Mouse (Mus musculus) c-Kit-positive CD71-positive TER-119-positive erythroid progenitor cells, embryonic 14.5 days (primary cell): ENCODE measurements around the gene Doc2g.
"Not testable (repeated sequence)": the region's sequence is repeated elsewhere in the genome, so short reads cannot be mapped to it uniquely, and the experiment has no call there.

Experiments
- DNase-seq: peaks from one replicate; pipeline ENCODE4 v3.0.0-alpha.2; 2013; ENCODE audit warnings: low spot score

Gene Doc2g

DNA sequence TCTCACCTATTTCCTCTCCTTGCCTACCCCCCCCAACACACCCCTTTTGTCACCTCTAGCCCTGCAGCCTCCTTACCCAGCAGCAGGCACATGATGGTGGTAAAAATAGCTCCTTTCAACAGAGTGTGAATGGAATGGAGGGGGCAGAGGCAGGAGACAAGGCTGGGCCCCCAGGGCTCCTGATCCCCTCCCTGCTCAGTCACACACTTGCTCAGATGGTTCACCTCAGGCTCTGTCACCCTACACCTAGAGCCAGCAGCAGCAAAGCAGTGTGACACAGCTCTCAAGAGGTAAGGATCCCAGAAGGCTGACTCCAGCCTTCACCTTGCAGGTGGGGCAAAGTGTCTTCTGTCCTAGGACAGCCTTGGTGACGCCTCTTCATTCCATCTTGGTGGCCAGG is at the start of gene Doc2g:
TSS of gene Doc2g (plus strand) at position 202 of the 400 bp plus-strand sequence.
- no peak for DNase-seq

DNA sequence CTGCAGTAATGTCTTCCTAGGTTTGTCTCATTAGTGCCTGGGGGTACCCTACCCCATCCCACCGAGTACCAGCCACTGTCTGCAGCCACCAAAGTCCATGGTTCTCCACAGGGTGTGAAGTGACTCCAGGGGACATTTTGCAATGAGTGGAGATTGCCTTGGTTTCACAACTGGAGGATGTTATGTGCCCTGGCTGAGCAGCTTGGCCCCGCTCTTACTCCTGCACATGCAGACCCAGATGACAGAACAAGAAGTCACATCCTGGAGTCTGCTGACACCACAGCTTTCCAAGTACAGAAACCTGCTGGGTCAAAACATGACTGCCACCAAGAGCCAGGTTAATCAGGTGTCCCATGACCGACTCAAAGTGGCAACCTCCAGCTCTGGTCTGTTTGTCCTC is 48.1 kb upstream of the Doc2g start:
- no peak for DNase-seq

DNA sequence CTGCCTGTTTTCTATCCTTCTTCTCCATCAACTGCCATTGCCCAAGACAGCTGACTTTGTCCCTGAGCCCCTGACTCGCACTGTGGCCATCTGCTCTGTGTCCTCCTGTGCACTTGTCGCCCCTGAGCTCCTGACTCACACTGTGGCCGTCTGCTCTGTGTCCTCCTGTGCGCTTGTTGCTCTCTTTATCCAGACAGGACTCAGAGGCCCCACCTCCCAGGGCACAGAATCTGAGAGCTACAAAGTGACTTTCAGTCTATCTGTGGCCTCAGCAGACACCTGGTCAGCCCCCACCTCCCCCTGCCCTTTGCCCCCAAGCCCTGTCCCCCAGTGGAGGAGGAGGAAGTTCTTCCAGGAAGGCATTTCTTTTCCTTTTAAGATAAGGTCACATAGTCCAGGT is 47.3 kb upstream of the Doc2g start:
- DNase-seq = no peak

GRCm38 (mm10) chr19:3957296-3958036 is 45.6 kb upstream of the Doc2g start:
- not testable (repeated sequence) for DNase-seq

- DNase-seq = no peak
These were observed 44.6 kb upstream of the Doc2g start, which contains the start of gene Aldh3b3 for GRCm38 (mm10) chr19:3958470-3958869. Gene Aldh3b3 (plus strand): TSS chr19:3958645.

DNA sequence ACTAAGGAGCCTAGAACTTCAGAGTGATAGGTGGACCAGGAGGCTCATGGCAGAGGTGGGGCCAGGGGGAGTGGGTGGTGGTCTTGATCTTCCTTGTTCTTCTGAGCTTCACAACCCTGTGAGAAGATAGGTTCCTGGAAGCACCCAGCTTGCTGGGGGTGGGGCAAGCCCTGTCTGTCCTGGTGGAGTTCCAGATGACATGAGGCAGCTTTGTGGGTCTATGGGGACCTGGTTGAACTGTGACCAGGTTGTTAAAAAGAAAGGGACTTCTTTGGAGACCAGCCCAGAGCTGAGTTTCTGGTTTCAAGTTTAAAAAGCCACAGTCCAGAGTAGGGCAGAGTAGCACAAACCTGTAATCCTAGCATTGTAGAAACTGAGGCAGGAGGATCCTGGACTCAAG is 44.1 kb upstream of the Doc2g start:
- DNase-seq = no peak

DNA sequence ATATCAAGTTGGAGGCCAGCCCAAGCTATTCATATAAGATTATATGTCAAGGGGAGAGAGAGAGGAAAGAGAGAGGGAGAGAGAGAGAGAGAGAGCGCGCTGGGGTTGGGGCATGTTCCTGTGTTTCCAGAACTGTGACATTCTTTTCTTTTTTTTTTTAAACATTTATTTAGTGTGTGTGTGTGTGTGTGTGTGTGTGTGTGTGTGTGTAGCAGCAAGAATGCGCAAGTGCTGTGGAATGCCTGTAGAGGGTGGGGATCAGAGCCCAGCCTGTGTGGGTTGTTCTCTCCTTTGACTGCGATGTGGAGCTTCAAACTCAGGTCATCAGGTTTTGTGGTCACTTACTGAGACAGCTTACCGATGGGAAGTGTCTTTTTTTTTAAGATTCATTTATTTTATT is 42.9 kb upstream of the Doc2g start:
- DNase-seq = no peak

- DNase-seq = not testable (repeated sequence)
These were observed 41.3 kb upstream of the Doc2g start for GRCm38 (mm10) chr19:3961805-3962204.

DNA sequence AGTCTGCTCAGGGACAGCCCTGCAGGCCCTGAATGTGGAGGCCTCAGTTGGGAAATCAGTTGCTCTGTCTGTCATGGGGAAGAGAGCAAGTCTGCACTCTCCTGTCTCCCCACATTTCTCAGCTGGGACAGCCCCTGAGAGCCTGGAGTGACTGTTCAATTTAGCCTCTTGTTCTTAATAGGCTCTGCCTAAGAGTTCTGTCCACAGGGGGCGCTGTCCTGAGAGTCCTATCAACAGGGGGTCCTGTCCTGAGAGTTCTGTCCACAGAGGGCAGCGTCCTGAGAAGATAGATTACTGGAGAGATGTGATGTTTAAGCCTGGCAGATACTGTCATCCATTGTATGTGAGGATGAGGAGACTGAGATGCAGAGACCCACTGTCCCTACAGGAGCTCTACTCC is 40.6 kb upstream of the Doc2g start:
- no peak for DNase-seq

GRCm38 (mm10) chr19:3964030-3964429 is 39.1 kb upstream of the Doc2g start:
- DNase-seq = no peak

- DNase-seq = no peak
These were observed 36.6 kb upstream of the Doc2g start for GRCm38 (mm10) chr19:3966330-3967075.

GRCm38 (mm10) chr19:3967258-3967657 is 35.9 kb upstream of the Doc2g start:
- DNase-seq = no peak

- peak; percentile 56 for DNase-seq
These were observed 30.9 kb upstream of the Doc2g start, which contains the start of gene Aldh3b2 for GRCm38 (mm10) chr19:3972229-3972628. Gene Aldh3b2 (plus strand): TSS chr19:3972328.

GRCm38 (mm10) chr19:3974608-3975007 is 28.5 kb upstream of the Doc2g start:
- not testable (repeated sequence) for DNase-seq

DNA sequence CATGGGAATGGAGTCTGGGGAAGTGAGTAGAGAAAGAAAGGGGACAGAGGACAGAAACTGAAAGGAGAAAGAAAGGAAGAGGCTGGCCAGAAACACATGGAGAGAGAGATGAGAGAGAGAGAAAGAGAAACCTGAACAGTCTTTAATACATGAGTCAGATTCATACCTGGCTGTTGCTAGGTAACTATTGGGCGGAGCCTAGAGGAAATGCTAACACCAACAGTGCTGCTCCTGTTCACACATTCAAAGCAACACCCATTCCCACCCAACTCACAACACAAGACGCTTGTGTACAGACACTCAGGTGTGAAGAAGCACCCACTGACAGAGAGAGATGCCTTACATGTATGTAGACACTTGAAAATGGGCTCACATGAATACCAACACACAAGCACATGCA is 27.2 kb upstream of the Doc2g start:
- no peak for DNase-seq

DNA sequence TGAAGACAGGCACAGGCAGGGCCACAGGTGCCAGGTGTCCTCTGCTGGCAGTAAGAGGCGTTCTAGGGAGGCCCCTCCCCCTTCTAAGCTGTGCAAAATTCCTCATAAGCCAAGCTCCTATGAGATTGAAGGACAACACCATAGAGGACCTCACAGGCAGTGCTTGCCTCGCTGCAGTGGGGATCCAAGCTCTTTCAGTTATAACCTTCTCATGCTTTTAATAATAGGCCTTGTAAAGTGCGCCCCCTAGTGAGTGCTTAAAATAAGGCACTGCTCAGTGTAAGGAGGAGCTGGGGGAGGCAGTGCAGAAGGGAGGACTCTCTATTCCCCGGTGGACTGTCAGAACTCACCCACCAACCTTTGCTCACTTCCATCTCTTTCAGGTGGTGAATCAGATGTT is 22.8 kb upstream of the Doc2g start:
- DNase-seq = peak; percentile 81

DNA sequence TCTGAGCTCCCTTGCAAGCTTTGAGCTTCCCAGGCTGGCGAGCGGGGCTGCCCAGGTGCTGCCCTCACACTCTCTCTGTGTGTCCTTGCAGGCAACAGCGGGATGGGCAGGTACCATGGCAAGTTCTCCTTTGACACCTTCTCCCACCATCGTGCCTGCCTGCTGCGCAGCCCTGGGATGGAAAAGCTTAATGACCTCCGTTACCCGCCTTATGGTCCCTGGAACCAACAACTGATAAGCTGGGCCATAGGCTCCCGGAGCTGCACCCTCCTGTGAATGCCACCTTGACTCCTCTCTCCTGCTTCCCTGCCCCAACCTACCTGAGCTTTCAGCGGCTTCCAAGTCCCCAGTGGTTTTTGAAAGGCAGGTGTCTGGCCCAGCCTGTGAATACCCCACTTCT is 22.2 kb upstream of the Doc2g start:
- no peak for DNase-seq

DNA sequence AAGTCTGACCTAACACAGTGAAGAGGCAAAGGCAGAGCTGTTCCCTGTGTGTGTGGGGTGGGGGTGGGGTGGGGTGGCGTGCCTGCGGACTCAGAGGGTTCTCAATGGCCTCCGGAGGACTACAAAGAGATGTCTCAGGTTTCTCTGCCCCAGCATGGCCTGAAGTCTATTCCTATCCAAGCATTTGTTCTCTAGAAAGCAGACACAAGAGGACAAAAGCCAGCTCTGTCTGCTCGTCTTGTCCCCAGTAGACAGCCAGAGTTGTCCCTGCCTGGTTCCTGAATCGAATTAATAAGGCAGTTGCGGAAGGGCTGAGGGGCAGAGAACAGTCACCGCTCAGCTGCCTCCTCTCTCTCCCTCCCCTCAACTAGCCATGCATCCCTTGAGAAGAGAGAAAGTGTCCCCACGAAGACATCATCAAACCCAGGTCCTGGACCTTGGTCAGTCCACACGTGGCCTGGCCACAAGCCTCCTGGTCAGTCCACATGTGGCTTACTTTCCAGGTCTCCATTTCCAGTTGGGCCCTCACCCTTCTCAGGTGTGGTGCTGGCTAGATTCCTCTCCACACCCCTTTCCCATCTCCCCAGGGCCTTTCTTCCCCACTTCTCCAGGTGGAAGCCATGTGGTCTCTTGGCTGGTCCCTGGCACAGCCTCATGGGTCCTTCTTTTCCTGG is 19.4 kb upstream of the Doc2g start:
- no peak for DNase-seq

DNA sequence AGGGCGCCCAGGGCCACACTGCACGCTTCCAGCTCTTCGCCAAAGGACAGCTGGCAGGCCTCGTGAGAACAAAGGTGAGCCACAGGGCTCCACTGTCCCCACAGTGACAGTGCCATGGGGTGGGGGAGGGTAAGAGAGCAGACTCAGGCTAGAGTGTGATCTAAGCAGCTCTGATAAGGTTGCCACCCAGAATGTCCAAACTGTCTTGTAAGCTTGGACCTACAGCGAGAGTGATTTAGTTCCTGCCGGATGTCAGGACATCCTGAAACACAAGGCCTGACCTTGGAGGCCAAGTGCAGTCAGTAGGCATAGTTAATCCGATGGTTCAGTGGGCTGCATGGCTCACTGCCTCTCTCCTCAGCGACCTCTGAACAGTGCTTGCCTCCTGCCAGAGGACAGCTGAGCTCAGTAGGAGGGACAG is 17.8 kb upstream of the Doc2g start:
- DNase-seq = no peak

DNA sequence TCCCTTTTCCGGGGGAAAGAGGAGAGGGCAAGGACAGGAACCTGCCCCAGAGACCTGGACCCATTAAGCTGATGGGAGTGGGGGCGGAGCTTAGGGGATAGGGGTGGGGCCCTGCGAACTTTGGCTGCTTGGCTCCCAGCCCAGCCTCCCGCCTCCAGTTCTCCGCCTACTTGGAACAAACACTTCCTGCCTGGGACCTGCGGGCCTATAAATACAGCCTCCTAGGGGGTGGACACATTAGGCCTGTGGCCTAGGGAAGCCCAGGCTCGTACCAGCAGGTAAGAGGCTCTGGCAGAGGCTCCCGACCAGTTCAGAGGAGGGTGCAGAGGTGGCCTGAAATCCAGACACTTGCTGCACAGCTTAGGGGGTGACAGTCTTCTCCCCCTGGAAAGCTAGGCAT is 16.8 kb upstream of the Doc2g start, which contains the start of gene Acy3:
TSS of gene Acy3 (plus strand) at position 237 of the 400 bp plus-strand sequence.
- peak; percentile 24 for DNase-seq

DNA sequence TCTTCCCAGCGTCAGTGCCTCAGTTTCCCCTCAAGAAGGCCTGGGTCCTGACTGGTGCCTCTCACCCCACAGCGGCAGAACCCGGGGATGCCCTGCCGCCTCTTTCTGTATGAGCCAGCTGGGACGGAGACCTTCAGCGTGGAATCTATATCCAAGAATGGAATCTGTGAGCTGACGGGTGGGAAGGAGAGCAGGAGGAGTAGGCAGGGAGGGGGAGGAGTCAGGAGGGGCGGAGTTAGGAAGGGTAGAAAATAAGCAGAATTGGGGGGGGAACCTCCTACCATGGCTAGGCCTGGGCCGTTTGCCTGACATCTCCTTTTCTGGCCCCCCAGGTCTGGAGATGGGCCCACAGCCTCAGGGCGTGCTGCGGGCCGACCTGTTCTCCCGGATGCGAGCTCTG is 15.0 kb upstream of the Doc2g start:
- no peak for DNase-seq

DNA sequence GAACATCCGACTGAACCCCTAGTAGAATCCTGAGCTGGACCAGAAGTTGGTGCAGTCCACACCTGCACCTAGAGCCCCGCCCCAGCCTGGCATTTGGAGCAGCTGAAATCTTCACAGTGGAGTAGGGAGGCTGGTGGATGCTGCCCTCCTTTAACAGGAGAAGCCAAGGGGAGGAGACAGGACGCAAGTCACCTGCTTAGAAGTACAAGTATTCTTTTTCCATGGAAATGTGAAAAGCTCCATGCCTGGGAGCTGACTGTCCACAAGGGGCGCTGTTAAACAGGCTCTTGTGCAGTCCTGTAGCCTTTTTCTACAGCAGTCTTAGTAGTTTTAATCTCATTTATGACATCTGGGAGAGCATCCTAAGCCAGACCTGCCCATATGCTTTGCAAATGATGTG is 14.4 kb upstream of the Doc2g start:
- DNase-seq = no peak

- no peak for DNase-seq
These were observed 12.3 kb upstream of the Doc2g start for GRCm38 (mm10) chr19:3990804-3991203.
